Mouse (Mus musculus) layer of hippocampus, postnatal 10 days (tissue): ENCODE measurements around the gene Mgat5. TPM values are rescaled to one million over a fixed set of nuclear protein-coding genes. Genes with fewer than 3 reads are reported as not detected.

Experiments used
- DNase-seq, 2 experiments: peaks; one replicate each; pipeline ENCODE4 v3.0.0; 2021; ENCODE audit warnings: low spot score in 2 of 2
- total RNA-seq, 2 experiments: library from RNA; stranded (reverse); gene quantifications; 2 replicates each; pipeline ENCODE4 v1.2.3; 2021

The Mgat5 gene
- total RNA-seq, 2 experiments from 2014 or later, result 45.2 to 51.6 TPM

GRCm38 (mm10) chr1:127422565-127422964, 217.8 kb downstream of the Mgat5 start:
- no peak for DNase-seq

GRCm38 (mm10) chr1:127425021-127425532, 220.3 kb downstream of the Mgat5 start:
- DNase-seq, result no peak

GRCm38 (mm10) chr1:127430290-127430689, 225.5 kb downstream of the Mgat5 start:
- DNase-seq, result no peak

- no peak for DNase-seq
Measured at GRCm38 (mm10) chr1:127434829-127435228, 230.0 kb downstream of the Mgat5 start.

GRCm38 (mm10) chr1:127437091-127437490, 232.3 kb downstream of the Mgat5 start:
- no peak for DNase-seq

- no peak for DNase-seq
Measured at GRCm38 (mm10) chr1:127439452-127439891, 234.7 kb downstream of the Mgat5 start.

GRCm38 (mm10) chr1:127441007-127441406, 236.2 kb downstream of the Mgat5 start:
- no peak for DNase-seq

GRCm38 (mm10) chr1:127441736-127442135, 236.9 kb downstream of the Mgat5 start:
- DNase-seq, result no peak

GRCm38 (mm10) chr1:127442880-127443877, 238.4 kb downstream of the Mgat5 start:
- no peak for DNase-seq

- no peak for DNase-seq
Measured at GRCm38 (mm10) chr1:127444836-127445485, 240.1 kb downstream of the Mgat5 start.

GRCm38 (mm10) chr1:127453397-127453796, 248.6 kb downstream of the Mgat5 start:
- DNase-seq, result no peak

- peak; percentile 65 to 76 for DNase-seq
Measured at GRCm38 (mm10) chr1:127459015-127459451, 254.2 kb downstream of the Mgat5 start.

- DNase-seq, result no peak
Measured at GRCm38 (mm10) chr1:127459576-127459975, 254.8 kb downstream of the Mgat5 start.

GRCm38 (mm10) chr1:127461017-127461416, 256.2 kb downstream of the Mgat5 start:
- no peak for DNase-seq

GRCm38 (mm10) chr1:127464041-127464440, 259.2 kb downstream of the Mgat5 start:
- no peak for DNase-seq

- DNase-seq, result no peak
Measured at GRCm38 (mm10) chr1:127465292-127465691, 260.5 kb downstream of the Mgat5 start.

- DNase-seq, result no peak
Measured at GRCm38 (mm10) chr1:127467238-127467637, 262.4 kb downstream of the Mgat5 start.

- DNase-seq, result no peak
Measured at GRCm38 (mm10) chr1:127470175-127470574, 265.4 kb downstream of the Mgat5 start.

- no peak for DNase-seq
Measured at GRCm38 (mm10) chr1:127475756-127476155, 270.9 kb downstream of the Mgat5 start.

GRCm38 (mm10) chr1:127482911-127483310, 278.1 kb downstream of the Mgat5 start:
- no peak for DNase-seq

GRCm38 (mm10) chr1:127484188-127484587, 279.4 kb downstream of the Mgat5 start:
- DNase-seq, result no peak

- peak; percentile 66 to 74 for DNase-seq
Measured at GRCm38 (mm10) chr1:127484826-127485225, 280.0 kb downstream of the Mgat5 start.
